Mouse (Mus musculus) stomach, postnatal 0 days (tissue): ENCODE results near the gene Hspg2.
"Not testable (repeated sequence)": the region's sequence is repeated elsewhere in the genome, so short reads cannot be mapped to it uniquely, and the experiment has no call there.

ENCODE experiments used
- CTCF ChIP-seq: IDR thresholded peaks from 2 replicates; pipeline ENCODE4 v1.5.1; 2016; ENCODE audit warnings: antibody characterized with exemption, low read depth, mild to moderate bottlenecking, moderate library complexity
- EP300 ChIP-seq: optimal IDR thresholded peaks from 2 replicates; pipeline ENCODE3; 2016; ENCODE audit warnings: antibody characterized with exemption

DNA sequence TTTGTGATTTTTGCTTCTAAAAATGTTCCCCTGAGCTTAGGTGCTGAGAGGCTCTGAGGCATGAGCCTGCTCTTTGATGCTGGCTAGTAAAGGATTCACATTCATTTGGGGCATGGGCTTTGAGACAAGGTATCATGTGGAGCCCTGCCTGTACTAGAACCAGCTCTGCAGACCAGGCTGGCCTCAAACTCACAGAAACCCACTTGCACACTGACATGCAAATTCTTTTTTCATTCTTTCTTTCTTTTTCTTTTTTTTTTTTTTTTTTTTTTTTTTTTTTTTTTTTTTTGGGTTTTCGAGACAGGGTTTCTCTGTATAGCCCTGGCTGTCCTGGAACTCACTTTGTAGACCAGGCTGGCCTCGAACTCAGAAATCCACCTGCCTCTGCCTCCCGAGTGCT, 120.5 kb downstream of the Hspg2 start:
- TF ChIP-seq CTCF, EP300: not testable (repeated sequence)
